ENCODE assay signal across 9 mouse cellular contexts in the genomic region with DNA sequence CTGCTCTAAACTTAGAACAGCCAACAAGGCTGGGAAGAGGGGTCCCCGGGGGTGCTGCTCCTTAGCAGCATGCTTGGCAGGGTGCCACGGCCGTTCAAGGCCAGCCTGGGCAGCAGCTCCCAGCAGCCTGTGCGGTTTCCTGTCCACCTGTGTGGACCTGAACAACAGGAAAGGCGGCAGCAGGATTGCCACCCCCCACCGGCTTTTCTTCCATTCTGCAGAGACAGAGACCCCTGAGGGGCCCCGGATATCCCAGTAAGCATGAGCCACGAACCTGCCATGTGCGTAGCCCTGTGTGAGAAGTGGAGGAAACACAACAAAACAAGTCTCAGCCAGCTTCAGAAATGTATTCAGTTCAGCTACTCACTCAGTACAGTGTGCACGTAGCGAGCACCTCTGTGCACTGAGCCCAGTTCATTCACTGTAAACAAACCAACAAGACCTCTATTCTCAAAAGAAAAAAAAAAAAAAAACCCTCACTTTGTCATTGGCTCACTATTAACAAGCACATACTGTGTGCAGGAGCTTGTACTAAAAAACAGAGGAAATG.
DNase-seq lines count a peak whose midpoint lies in the region; ATAC-seq lines count a peak whose summit lies in the region.
"Had no signal": no experiment of that assay in that cellular context is flagged by ENCODE, and none has a peak within 500 bp of the region (broad histone marks: within the 10 kb centered on the region; RNA-seq: fewer than 3 reads in every experiment).

No protein-coding gene starts in this region.

- no peaks in the 10 kb centered on the region for H3K27me3 ChIP-seq in embryonic facial prominence, embryonic 10.5 days (replicated peaks; ENCODE audit: low read depth, poor library complexity, severe bottlenecking)
- H3K27me3 ChIP-seq in heart, embryonic 13.5 days (replicated peaks): no peaks in the 10 kb centered on the region
- H3K27me3 ChIP-seq in limb, embryonic 11.5 days (ENCODE audit: control insufficient read depth, insufficient read depth, low read length): no peaks in the 10 kb centered on the region
- H3K27me3 ChIP-seq in stomach, embryonic 16.5 days (ENCODE audit: control insufficient read depth, insufficient read depth, low read length): no peaks in the 10 kb centered on the region
- H3K27me3 ChIP-seq: Patski had no signal

- no peak overlapping the region for H3K4me2 ChIP-seq in heart, embryonic 13.5 days
- no peak overlapping the region for H3K4me2 ChIP-seq in limb, embryonic 11.5 days (ENCODE audit: low read depth, severe bottlenecking)
- H3K4me2 ChIP-seq in stomach, embryonic 16.5 days (ENCODE audit: low read depth, low read length): no peak overlapping the region

- H3K4me1 ChIP-seq in embryonic facial prominence, embryonic 10.5 days: peaks cover 63% of the 10 kb centered on the region
- peaks cover 64% of the 10 kb centered on the region for H3K4me1 ChIP-seq in heart, embryonic 13.5 days
- peaks cover 28% of the 10 kb centered on the region for H3K4me1 ChIP-seq in limb, embryonic 11.5 days (ENCODE audit: control insufficient read depth, insufficient read depth, low read length)
- H3K4me1 ChIP-seq in stomach, embryonic 16.5 days (ENCODE audit: control insufficient read depth, insufficient read depth, low read length): peaks cover 50% of the 10 kb centered on the region

- intact Hi-C loops in left cerebral cortex, postnatal 4 days (cut with DNase I): no loop called here

- peak overlapping the region; percentile 64 for H3K9ac ChIP-seq in heart, embryonic 13.5 days
- peak overlapping the region; percentile 32; the same call in 1 of the 2 replicates for H3K9ac ChIP-seq in limb, embryonic 11.5 days (ENCODE audit: low read length)
- 0 out of 2 replicates have a peak overlapping the region, but pooled peaks have one; percentile 19 for H3K9ac ChIP-seq in stomach, embryonic 16.5 days (ENCODE audit: low read length)

- no peaks in the 10 kb centered on the region for H3K9me3 ChIP-seq in embryonic facial prominence, embryonic 10.5 days
- no peaks in the 10 kb centered on the region for H3K9me3 ChIP-seq in heart, embryonic 13.5 days
- no peaks in the 10 kb centered on the region for H3K9me3 ChIP-seq in limb, embryonic 11.5 days (ENCODE audit: control insufficient read depth, low read length)
- no peaks in the 10 kb centered on the region for H3K9me3 ChIP-seq in stomach, embryonic 16.5 days (replicated peaks; ENCODE audit: control insufficient read depth, low read length)

- DNase-seq in left cerebral cortex, postnatal 4 days: peak; percentile 68
- no peak for DNase-seq in left cerebral cortex, adult 9 months (ENCODE audit: low spot score in 2 of 2)
- peak; percentile 39 for DNase-seq in embryonic facial prominence, embryonic 10.5 days (ENCODE audit: low spot score)
- DNase-seq in limb, embryonic 11.5 days (ENCODE audit: low spot score): peak; percentile 34
- DNase-seq in Muller cell, postnatal 12 days (ENCODE audit: inconsistent ontology term): no peak
- no peak for DNase-seq in embryo, embryonic 10 days (ENCODE audit: low spot score)

- WGBS in embryonic facial prominence, embryonic 10.5 days: 55% methylated on average over 11 of the region's 11 CpGs
- WGBS in heart, embryonic 13.5 days: 47% methylated on average over 11 of the region's 11 CpGs
- 63% methylated on average over 11 of the region's 11 CpGs for WGBS in limb, embryonic 11.5 days
- 39% methylated on average over 11 of the region's 11 CpGs for WGBS in stomach, embryonic 16.5 days

- H3K27ac ChIP-seq in embryonic facial prominence, embryonic 10.5 days (replicated peaks): peak overlapping the region; percentile 83
- H3K27ac ChIP-seq in heart, embryonic 13.5 days (replicated peaks): peak overlapping the region; percentile 84
- H3K27ac ChIP-seq in limb, embryonic 11.5 days (replicated peaks; ENCODE audit: low read depth, low read length): peak overlapping the region; percentile 72
- H3K27ac ChIP-seq in stomach, embryonic 16.5 days (ENCODE audit: low read length): peak overlapping the region; percentile 87

- H3K4me3 ChIP-seq in embryonic facial prominence, embryonic 10.5 days: no peak overlapping the region
- no peak overlapping the region for H3K4me3 ChIP-seq in heart, embryonic 13.5 days
- no peak overlapping the region for H3K4me3 ChIP-seq in limb, embryonic 11.5 days (ENCODE audit: low read depth, low read length)
- no peak overlapping the region for H3K4me3 ChIP-seq in stomach, embryonic 16.5 days (replicated peaks; ENCODE audit: low read length)

- no peak for ATAC-seq in heart, embryonic 13.5 days (ENCODE audit: extremely low read depth, insufficient number of reproducible peaks, low FRiP score, low TSS enrichment)
- ATAC-seq in limb, embryonic 11.5 days (ENCODE audit: insufficient number of reproducible peaks, low FRiP score, low TSS enrichment, low read depth): no peak
- peak; percentile 30; the same call in 1 of the 2 replicates for ATAC-seq in stomach, embryonic 16.5 days (ENCODE audit: insufficient read depth, low FRiP score)

- no peaks in the 10 kb centered on the region for H3K36me3 ChIP-seq in embryonic facial prominence, embryonic 10.5 days (replicated peaks)
- no peaks in the 10 kb centered on the region for H3K36me3 ChIP-seq in heart, embryonic 13.5 days
- H3K36me3 ChIP-seq in limb, embryonic 11.5 days (ENCODE audit: control insufficient read depth, insufficient read depth, low read length): no peaks in the 10 kb centered on the region
- no peaks in the 10 kb centered on the region for H3K36me3 ChIP-seq in stomach, embryonic 16.5 days (ENCODE audit: control insufficient read depth, insufficient read depth, low read length)

Comparison
In these comparisons a context has a peak if more than half of its experiments do, and no peak if none do; other contexts are left out.
1. DNase-seq: peak in left cerebral cortex, postnatal 4 days (single experiment), embryonic facial prominence, embryonic 10.5 days (single experiment) and limb, embryonic 11.5 days (single experiment); none in left cerebral cortex, adult 9 months (0 of 2), Muller cell, postnatal 12 days (single experiment) and embryo, embryonic 10 days (single experiment).
2. Peak in every context shown above with its lines, with median percentiles within 50 percentile points of each other: H3K27ac ChIP-seq and H3K9ac ChIP-seq.